Mouse (Mus musculus): ENCODE data around the gene Mctp1.
"Not testable (repeated sequence)": the region's sequence is repeated elsewhere in the genome, so short reads cannot be mapped to it uniquely, and the experiment has no call there.

The Mctp1 gene

DNA sequence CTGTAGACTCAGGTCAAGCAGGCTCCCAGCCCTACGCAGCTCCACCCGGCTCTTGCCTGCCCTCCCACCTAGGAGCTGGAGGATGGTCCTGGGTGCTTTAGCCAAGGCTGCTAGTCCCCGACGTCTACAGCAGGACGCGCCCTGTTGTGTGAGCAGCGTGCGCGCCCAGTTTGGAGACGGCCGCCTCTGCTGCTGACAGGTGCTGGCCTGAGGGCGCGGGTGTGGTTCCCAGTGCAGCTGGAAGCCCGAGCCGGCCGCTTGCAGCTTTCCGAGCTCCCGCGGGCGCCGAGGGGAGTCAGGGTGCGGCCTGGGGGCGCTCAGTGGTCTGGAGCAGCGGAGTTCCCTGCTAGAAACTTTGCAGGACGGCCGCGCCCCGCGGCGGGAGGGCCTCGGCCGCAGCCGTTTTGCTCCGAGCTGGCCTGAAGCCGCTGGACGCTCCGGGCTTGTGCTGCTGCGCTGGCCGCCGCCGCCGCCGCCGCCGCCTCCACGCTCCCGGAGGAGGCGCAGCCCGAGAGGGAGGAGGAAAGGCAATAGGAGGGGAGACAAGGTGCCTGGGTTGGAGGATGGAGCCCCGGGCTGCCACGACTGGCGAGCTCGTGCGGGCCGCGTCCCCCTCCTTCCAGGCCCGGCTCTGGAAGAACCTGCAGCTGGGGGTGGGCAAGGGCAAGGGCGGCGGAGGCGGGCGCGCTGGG lies at the start of gene Mctp1:
TSS of gene Mctp1 (plus strand) at position 564 of the 692 bp plus-strand sequence.
- DNase-seq (ENCODE audit: low read depth, low spot score) = no peak

DNA sequence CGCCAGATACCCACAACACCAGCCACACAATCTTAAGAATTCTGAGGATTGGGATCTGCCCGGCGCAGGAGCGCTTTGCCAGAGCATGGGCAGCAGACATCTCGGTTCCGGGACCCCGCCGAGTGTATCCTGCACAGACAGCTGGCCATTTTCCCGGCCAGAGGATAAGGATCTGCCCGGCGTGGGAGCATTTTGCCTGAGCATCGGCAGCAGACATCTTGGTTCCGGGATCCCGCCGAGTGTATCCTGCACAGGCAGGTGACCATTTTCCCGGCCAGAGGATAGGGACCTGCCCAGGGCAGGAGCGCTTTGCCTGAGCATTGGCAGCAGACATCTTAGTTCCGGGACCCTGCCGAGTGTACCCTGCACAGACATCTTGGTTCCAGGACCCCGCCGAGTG lies 38.4 kb upstream of the Mctp1 start:
- DNase-seq (ENCODE audit: low read depth, low spot score) = not testable (repeated sequence)

DNA sequence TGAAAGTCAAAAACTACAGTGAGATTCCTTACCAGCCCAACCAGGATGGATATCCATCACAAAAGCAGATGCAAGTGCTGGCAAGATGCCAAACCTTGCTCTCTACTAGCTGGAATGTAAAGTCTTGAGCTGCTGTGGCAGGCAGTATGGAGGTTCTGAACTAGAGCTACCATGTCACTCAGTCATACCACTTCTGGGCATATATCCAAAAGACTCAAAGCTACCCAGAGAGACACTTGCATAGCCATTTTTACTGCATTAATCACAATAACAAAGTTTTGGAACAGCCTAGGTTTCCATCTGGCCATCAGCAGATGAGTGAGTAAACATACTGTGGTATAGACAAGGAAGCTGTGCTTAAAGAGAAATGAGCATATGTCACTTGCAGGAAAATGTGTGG lies 25.6 kb upstream of the Mctp1 start:
- no peak for DNase-seq (ENCODE audit: low read depth, low spot score)

DNA sequence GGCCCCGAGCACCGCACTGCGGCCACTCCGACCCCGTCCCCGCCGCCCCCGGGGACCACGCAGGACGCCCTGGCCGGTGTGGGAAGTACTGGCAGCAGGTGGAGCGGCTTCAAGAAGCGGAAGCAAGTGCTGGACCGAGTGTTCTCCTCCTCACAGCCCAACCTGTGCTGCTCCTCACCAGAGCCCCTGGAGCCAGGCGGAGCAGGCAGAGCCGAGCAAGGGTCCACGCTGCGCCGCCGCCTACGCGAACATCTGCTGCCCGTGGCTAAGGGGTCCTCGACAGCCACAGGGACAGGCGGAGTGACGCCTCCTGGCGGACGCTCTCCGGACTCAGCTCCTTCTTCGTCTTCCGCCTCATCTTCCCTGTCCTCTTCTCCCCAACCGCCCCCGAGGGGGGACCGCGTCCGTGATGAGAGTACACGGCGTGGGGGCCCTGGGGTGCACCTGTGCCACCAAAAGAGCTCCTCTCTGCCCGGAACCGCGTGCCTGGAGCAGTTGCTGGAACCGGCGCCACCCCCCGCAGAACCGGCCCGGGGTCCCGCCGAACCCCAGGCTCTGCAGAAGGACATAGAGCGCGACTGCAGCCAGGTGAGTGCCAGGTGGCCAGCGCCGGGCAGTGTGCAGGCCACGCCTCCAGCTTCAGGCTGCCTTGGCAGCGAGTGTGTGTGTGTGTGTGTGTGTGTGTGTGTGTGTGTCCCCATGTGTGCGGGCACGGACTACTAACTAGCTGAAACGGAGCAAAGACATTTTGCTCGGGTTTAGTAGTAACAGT lies 515 bp downstream of the Mctp1 start:
- no peak for DNase-seq (ENCODE audit: low read depth, low spot score)

DNA sequence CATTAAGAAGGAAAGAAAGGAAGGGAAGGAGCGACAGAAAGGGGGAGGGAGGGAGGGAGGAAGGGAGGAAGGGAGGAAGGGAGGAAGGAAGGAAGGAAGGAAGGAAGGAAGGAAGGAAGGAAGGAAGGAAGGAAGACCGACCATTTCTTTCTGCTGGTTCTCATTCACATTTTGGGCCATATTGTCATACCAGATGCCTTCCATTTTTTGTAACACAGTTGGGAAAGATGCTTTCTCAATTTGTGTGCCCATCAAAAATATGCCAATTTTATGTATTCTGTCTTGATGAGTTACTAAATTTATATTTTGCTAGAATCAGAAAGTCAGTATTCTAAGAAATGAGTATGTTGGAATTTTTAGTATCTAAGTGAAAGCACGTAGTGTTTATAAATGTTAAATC lies 4.3 kb downstream of the Mctp1 start:
- DNase-seq (ENCODE audit: low read depth, low spot score) = peak; percentile 37

DNA sequence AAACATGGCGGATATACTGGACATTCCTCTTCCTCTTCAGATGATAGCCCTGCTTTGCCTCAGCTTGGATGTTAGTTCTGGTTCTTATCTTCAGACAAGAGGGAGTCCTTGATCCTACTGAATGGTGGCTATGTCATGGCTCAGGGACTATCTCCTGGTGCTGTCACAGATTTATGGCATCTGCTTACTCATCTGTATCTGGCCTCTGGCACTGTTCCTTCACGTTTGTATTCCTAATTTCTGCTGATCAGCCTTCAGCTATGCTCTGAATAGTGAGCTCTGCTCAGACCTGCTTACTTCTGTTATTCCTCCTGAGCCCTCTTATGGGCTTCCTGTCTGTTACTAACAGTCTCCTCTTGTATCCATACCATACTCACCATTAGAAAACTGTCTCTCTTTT lies 7.6 kb downstream of the Mctp1 start:
- no peak for DNase-seq (ENCODE audit: low read depth, low spot score)

DNA sequence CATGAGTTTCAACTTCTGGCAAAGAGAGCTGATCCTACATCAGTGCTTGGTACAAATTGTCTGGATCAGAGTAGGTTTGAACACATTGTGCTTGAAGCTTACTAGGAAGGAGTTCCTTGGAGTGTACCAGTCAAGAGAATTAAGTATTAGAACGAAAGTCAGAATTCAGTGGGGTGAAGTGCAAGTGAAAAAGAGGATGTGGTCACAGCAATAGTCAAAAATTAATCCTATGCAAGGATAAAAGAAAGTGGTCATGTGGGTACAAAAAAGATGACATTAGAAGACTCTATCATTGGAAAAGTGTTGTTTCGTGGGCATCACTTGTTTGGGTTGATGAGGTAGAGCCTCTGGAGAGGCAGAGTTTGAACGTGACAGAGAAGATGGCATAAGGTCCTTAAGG lies 8.8 kb downstream of the Mctp1 start:
- DNase-seq (ENCODE audit: low read depth, low spot score) = no peak

DNA sequence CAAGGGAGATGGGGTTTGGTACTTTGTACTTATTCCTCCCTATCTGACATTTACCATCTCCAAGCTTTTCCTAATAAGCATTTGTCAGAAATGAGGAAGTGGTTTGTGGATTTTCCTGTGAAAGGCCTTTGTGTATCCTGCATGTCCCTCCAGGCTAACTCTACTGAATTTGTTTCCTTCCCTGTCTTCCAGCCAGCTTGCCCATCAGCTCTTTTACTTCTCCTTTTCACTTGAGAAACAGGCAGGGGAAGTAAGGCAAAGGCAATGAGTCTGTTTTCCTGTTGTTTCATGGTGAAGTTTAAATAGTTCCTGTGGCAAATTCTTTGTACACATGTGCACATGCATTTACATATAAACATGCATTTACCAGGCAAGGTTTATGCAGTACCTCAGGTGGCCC lies 11.6 kb downstream of the Mctp1 start:
- DNase-seq (ENCODE audit: low read depth, low spot score) = no peak

DNA sequence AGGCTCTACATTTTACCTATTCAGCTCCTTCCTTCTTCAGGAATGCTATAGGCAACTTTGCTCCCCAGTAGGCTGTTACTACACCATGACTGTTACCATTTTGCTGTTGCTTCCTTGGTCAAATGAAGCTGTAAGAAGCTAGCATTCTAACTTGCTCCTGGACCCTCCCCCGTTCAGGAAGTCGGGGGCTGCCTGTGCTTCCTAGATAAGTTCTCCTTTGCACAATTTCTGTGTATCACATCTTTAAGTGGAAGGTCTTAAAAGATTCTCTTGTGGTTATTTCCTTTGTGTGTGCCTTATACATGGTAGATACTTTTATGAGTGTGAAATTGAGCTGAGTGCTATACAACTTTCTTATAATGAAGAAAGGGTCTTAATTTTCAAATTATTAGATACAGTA lies 25.0 kb downstream of the Mctp1 start:
- DNase-seq (ENCODE audit: low read depth, low spot score) = no peak

DNA sequence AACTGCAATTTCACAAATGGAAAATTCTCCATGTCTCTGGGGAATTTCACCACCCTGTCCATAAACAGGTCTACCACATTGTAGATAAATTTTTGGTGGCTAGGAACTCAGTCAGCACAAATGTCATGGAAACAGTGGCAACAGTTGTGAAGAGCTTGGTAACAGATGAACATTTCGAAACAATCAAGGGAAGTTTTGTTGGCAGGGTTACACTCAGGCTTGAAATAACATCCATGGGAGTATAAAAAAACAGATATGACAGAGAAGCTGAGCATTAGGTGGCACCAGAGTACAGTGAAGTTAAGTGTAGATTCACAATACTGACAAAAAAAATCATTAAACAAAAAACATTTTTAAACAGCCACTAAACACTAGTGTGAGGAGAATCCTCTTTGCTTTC lies 26.3 kb downstream of the Mctp1 start:
- DNase-seq (ENCODE audit: low read depth, low spot score) = no peak

DNA sequence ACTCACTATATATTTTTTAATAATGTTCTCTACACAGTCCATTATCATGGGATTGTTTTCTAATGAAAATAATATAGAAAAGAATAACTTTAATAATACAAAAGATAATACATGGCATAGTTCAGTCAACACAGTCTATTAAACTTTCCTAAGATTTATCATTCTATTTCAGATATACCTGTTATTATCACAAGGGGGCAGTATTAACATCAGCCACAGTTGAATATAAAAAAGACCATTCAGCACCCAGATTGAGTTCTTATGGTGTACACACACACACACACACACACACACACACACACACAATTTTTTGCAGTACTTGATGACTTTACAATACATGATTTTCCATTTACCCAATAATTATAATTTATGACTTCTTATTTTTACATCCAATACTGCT lies 31.0 kb downstream of the Mctp1 start:
- no peak for DNase-seq (ENCODE audit: low read depth, low spot score)

DNA sequence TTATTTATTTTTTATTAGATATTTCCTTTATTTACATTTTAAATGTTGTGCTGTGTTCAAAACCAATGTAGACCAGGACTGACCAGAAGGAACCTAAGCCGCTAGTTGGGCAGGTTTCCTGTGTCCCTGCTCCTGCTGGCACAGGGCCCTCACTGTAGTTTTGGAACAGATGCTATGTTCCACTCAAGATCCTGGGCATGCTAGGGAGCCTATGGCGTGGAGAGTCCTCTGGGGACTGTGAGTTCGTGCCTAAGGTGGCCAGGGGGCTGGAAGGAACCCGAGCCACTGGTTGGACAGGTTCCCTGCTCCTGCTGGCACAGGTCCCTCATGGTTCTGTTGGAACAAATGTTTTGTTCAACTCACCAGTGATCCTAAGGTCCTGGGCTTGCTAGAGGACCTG lies 35.8 kb downstream of the Mctp1 start:
- DNase-seq (ENCODE audit: low read depth, low spot score) = no peak

DNA sequence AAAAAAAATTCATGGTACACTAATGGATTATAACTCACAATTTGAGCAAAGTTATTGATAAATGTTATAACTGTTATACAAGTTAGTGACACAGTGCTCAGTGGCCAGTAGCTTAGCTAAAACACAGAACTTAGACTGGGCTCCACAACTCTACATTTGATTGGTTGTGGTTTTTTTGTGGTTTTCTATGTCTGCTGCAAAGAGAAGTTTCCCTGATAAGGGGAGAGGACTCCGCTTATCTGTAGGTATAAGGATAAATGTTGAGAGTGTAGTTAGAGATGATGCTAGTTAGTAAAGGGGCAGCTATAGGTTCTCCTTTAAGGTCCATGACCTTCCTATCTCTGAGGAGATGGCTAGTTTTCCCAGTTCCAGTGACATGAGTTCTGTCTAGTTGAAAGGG lies 36.7 kb downstream of the Mctp1 start:
- no peak for DNase-seq (ENCODE audit: low read depth, low spot score)

DNA sequence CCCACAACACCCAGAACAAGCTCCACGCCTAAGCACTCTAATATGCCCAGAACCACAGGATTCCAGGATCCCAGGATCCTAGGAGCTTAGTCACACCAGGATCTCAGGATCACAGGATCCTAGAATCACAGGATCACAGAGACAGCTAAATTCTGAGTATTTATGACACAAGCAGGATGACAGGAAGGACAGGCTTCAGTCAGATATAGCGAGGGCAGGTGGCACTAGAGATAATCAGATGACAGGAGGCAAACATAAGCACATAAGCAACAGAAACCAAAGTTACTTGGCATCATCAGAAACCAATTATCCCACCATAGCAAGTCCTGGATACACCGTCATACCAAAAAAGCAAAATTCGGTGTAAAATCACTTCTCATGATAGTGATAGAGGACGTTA lies 37.8 kb downstream of the Mctp1 start:
- DNase-seq (ENCODE audit: low read depth, low spot score) = no peak

DNA sequence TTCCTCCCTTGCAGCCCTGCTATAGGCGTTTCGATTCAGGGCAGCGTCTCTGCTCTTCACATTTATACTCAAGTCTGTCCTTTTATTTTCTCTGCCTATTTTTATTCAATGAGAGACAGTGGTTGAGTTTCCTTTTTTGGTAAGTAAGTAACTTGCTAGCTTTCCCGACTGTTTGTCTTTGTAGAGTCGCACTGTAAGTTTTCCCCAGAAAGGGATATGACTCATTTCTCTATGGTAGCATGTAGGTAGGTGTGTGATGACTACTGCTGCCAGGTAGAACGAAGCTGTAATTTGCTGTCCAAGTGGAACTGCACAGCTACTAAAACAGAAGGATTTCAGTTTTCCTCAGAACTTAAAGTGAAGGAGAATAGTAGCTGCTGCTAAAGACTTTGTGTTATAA lies 45.1 kb downstream of the Mctp1 start:
- DNase-seq (ENCODE audit: low read depth, low spot score) = no peak

DNA sequence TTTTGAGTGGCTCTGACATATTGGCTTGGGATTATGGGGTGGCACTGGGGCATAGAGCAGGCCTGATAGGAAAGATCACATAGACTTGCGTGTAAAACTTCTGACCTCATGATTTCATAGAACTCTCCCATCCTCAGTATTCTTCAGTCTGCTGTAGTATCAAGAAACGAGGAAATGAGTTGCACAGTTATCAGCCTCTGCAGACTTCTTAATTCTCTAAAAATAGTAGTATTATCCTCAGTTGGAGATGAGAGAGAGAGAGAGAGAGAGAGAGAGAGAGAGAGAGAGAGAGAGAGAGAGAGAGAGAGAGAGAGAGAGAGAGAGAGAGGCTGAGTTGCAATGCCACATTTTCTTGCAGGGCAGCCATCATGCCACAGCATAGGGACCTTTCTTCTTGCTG lies 45.6 kb downstream of the Mctp1 start:
- no peak for DNase-seq (ENCODE audit: low read depth, low spot score)

DNA sequence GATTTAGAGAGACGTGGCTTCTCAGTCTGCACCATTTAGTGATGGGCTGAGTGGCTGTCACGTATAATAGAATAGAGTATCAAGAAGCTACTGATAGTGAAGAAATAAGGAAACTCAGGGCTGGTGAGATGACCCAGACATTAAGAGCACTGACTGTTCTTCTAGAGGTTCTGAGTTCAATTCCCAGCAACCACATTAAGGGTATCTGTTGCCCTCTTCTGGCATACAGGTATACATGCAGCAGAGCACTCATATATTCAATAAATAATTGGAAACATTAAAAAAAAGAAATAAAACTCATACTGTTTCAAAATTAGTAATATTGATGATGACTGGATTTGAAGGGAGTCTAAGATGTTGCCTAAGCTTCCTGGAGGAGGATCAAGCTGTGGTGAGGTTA lies 47.6 kb downstream of the Mctp1 start:
- no peak for DNase-seq (ENCODE audit: low read depth, low spot score)

DNA sequence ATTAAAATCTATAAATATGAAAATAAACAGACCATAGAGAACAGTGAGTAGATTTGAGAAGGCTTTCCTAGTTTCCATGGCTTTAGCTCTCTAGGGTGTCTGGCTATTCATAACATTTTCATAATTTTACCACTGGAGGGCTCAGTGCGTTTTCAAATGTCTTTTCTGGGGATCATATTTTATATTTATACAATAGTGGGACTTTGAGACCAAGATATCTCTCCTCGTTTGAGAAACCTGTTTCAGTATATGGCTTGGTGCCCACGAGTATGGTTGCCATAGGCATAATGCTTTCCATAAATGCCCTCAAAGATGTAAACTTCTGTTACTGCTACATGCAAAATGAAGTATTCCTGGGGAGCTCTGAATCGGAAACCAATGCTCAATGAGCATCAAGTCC lies 49.1 kb downstream of the Mctp1 start:
- no peak for DNase-seq (ENCODE audit: low read depth, low spot score)

DNA sequence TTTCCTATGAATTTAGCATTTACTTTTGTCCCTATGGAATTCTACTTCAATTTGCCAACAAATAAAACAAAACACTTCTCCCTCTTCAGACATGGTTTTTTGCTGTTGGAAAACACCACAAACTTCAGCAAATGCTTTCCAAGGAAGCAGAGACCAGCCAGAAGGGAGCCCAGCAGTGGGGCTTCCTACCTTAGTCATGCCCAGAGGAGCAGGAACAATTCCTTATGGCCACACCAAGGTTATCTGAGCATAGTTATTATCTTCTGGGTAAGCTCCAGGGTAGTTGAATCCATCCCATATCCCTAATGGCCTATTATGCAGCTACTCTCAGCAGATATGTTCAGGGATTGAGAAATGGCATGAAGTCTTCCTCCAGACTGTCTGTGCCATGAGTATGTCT lies 52.1 kb downstream of the Mctp1 start:
- no peak for DNase-seq (ENCODE audit: low read depth, low spot score)

DNA sequence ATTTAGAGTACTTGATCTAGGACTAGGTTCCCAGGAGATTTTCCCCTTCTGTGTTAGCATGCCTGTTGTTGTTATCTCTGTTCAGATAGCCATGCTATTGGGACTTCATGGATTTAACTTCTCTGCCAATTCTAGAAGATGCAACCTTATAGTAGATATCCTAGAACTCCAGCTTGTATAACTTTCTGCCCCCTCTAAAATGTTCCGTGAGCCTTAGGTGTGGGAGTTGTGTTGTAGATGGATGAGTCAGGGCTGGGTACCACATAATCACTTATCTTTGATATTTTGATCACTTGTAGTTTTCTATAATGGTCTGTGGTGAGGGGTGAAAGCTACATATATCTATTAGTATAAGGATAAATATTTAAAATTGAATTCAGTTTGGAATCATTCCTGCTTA lies 54.4 kb downstream of the Mctp1 start:
- no peak for DNase-seq (ENCODE audit: low read depth, low spot score)

DNA sequence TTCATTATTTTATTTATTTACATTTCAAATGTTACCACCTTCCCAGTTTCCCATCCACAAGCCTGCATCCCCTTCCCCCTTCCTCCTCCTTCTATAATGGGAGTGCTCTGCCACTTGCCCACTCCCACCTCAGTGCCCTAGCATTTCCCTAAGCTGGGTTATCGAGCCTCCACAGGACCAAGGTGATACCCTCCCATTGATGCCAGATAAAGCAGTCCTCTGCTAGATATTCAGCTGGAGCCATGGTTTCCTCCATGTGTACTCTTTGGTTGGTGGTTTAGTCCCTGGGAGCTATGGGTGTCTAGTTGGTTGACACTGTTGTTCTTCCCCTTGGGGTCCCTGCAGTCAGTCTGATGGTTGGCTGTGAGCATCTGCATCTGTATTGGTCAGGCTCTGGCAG lies 61.7 kb downstream of the Mctp1 start:
- no peak for DNase-seq (ENCODE audit: low read depth, low spot score)

DNA sequence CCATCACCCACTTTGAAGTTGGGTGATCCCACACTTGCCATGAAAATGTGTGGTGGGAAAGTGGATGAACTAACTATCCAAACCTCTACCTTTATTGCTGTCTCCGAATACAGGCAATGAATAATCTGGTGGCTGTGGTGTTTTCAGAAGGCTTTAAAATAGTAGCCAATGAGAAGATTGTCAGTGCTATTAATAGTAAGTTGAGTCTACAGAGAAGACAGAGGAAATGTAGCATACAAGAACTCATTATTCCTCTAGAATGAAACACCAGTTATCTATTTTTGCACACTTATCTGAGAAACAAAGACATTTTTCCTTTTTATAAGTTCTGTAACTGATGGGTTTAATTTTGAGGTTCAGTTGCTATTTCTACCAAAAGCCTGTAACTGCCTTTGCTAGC lies 63.2 kb downstream of the Mctp1 start:
- no peak for DNase-seq (ENCODE audit: low read depth, low spot score)

DNA sequence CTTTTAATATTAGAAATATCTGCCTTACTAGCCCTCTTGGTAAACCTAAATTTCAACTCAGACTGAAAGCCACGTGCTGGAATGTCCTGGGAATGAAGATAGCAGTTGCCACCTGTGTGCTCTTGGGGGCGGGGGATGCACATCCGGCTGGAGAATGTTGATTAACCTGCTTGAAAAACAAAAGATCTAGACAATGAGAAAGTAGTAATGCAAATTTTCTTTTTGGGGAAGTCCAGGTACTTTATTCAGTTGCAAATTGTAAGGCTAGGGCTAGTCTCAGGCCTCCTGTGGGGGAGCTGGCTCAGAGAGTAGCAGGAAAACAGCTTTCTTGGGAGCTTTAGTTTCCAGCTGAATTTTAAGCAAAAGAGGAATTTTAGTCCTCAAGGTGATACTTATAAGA lies 67.2 kb downstream of the Mctp1 start:
- not testable (repeated sequence) for DNase-seq (ENCODE audit: low read depth, low spot score)

DNA sequence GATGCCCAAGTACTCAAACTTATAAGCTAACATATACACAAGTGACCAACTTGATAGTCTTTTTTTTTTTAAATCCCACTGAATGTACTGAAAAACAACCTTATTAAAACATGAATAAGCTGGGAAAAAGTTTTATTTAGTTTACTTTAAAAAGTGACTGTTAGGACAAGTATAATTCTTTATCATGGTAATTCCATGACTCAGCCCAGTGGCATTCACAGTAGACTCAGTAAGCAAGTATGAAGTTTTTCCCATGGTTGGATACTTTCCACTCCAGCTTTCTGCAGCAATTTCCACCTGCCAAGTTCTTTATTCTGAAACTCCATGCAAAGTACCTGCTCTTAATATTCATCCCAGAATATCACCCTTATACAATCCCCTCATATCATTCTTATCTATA lies 97.3 kb downstream of the Mctp1 start:
- DNase-seq (ENCODE audit: low read depth, low spot score) = no peak

Measured in brain, embryonic 18.5 days (tissue).